Mouse (Mus musculus) liver, embryonic 14.5 days (tissue): ENCODE data around the gene Car10.

Experiments
- CTCF ChIP-seq: IDR thresholded peaks from 2 replicates; pipeline ENCODE4 v1.5.1; 2016; ENCODE audit warnings: antibody characterized with exemption, low read depth, control low read depth
- EP300 ChIP-seq: IDR thresholded peaks from 2 replicates; pipeline ENCODE4 v1.6.1; 2016; ENCODE audit warnings: antibody characterized with exemption, low read depth

GRCm38 (mm10) chr11:93123691-93124090 lies 25.9 kb downstream of the Car10 start:
- TF ChIP-seq EP300 (no peak), CTCF (no peak)
